Mouse (Mus musculus) cerebellum, adult 9-11 months (tissue): ENCODE measurements around the gene R3hdm1.
"Not testable (repeated sequence)": the region's sequence is repeated elsewhere in the genome, so short reads cannot be mapped to it uniquely, and the experiment has no call there.

Source experiments
- DNase-seq: peaks from one replicate; pipeline ENCODE4 v3.0.0; 2022

R3hdm1 gene

DNA sequence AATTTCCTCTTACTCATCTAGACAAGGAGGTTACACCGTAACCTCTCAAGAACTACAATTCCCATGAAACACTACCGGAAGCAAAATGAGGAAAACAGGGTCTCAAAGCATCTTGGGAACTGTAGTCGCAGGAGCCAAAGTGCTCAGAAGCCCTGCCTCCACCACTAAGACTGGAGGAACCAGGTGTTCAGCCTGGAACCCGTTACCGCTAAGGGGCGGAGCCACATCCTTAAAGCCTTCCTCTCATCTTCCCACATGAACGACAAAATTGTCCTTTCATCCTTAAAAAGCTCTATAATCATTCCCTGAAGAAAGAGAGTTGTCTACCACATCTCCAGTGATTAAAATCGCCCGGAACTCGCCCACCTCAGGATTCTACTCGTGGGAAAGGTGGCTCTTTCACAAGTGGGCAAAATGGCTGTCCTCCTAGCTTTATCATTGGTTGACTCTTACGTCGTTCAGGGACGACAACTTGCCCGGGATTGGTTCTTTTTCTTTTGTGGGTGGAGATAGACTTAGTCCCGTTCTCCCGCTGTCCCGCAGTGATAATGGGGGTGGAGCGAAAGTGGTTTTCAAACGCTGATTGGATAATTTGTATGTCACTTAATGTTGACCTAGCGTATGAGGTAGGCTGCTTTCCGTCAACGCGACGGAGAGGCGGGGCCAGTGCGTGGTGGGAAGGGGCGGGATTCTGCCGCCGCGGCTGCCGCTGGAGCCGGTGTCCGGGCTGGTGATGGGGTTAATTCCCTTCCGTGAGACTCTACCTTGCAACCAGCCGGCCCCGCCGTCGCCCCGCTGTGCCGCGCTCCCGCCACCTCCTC lies at the start of gene R3hdm1, which contains the start of gene Zranb3:
R3hdm1 (plus strand) TSS at position 661 of the 821 bp plus-strand sequence.
Zranb3 (minus strand) TSS at position 407 of the 821 bp plus-strand sequence.
- peak; percentile 100 for DNase-seq

DNA sequence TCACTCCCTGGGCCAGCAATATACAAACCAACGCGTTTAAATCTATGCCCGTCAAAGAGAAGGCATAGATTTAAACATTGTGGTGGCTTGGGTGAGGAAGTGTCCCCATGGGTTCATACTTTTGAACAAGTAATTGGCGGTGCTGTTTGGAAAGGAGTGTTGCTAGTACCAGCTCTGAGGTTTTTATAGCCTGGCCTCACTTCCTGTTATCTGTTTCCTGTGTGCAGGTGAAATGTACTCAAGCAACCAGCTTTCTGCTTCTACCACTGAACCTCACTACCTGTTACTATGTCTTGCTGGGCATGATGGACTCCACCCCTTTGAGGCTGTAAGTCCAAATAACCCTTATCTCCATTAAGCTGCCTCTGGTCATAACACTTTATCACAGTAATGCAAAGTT lies 45.8 kb upstream of the R3hdm1 start:
- DNase-seq: no peak

DNA sequence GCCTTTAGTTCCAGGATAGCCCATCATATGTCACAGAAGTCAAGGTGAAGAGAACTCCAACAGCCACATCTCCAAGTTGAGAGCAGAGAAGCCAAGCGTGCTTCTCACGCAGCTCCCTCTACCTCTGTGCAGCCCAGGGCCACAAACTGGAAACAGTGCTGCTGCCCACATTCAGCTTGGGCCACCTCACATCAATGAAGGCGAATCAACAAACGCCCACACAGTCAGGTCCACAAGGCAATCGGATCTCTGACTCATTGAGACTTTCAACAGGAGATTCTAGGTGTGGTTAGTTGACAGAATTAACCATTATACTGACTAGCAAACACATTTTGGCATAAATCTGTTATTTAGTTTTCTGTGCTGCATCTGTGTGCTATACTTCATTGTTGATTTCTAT lies 44.5 kb upstream of the R3hdm1 start:
- no peak for DNase-seq

DNA sequence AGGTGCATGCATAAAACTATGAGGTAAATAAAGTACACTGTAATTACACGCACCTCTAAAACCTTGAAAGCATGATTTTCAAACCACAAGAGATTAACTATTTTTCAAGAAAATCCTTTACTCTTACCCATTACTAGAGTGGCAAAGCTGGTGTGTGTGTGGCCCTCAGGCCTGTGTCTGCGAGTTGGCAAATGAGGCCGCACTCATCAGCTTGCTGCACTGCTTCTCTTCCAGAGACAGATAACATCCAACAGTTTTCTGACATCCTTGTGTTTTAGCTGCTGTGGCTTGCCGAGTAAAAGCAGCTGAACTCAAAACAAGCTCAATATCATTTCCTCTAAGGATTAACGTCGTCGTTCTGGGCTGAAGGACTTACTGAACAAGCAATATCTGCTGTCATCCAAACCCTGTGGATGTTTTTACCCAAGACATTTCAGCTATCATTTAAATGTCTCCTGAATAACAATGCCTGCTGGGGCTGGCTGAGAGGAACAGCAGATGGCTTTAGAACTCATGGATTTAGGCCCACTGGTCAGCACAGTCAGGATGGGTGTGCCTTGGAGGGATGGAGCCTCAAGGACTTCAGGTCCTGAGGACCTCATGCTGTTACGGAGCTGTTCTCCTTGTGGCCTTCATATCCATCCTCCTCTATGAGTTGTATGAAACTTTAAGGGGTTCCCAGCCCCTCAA lies 42.3 kb upstream of the R3hdm1 start:
- peak; percentile 6 for DNase-seq

DNA sequence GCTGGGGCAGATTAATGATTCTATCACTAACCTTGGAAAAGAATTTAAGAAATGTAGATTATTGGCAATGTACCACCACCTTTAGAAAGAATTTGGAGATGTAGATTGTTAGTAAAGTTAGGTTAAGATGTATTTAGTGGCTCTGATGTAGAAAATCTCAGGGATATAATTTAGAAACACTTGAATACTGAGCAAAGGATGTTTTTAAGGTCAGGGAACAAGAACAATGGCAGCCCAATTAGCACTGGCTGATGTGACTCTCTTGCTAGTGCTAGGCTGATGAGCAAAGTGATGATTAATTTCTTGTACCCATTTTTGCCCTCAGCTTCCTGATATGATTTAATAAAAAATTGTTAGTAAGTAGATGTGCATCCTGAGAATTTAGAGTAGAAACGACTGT lies 41.7 kb upstream of the R3hdm1 start:
- DNase-seq: no peak

DNA sequence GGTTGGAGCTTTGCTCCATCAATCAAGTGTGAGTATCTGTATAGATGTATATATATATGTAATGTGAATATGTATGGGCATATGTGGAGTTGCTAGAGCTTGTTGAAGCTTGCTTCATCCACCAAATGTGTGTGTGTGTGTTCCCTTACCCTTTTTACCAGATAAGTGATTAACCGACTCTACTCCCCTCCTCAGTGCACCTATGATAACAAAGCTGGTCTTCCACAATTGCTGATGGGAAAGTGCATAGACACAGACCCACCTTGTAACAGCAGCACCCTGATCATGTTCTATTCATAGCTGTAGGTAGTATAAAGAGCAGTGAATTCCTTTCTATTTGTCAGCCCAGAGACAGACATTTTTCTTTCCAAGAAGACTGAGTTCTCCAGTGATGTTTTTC lies 40.9 kb upstream of the R3hdm1 start:
- DNase-seq: no peak

DNA sequence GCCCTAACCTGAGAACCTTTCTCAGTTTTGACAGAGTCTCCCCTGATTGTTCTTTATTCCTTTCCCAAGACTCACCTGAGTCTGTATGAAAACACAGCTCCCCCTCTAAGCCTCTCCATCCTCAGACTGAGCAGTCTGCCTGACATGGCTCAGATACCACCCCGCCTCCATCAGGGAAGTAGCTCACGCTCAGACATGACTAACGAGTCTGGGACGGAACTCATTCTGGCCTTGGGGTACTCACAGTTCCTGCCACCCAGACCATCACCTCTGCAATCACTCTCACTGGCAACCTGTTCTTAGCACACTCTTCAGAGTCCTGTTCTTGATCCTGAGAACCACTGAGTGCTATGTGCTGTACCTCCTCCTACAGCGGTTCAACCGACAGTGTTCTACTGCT lies 38.4 kb upstream of the R3hdm1 start:
- DNase-seq: no peak

DNA sequence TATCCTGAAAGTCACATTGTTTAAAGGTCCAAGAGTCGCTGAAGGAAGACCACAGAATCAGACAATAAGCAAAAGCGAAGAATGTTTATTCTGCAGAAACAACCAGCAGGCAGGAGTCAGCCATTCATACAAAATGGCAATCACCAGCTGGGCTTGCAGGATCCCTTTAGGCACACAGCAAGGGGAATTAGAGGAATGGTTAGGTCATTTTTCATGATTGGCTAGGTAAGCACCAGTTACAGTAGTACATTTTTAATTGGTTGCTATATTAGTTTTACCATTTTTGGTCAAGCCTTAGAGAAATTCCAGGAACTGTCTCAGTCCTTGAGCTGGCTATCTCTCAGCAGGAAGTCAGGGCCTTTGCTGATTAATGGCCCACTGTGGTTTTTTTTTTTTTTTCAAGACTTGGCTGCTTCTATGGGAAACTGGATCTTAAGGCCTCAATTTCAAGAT lies 34.1 kb upstream of the R3hdm1 start:
- DNase-seq: no peak

DNA sequence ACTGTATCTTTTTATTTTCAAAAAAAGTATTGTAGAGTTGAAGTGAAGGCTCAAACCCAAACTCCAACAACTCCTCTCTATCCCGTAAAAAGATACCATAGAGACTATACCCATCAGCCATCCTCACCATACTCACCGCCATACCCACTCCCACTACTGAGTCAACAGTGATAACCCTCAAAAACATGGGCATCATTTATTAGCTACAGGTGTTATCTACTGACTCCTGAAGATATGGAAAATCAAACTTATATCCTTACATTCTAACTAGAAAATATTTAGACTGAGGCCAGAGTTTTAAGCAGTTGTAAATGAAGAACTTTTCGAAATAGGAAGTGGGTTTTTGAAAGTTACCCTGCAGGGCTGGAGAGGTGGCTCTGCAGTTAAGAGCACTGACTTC lies 33.1 kb upstream of the R3hdm1 start:
- DNase-seq: no peak

DNA sequence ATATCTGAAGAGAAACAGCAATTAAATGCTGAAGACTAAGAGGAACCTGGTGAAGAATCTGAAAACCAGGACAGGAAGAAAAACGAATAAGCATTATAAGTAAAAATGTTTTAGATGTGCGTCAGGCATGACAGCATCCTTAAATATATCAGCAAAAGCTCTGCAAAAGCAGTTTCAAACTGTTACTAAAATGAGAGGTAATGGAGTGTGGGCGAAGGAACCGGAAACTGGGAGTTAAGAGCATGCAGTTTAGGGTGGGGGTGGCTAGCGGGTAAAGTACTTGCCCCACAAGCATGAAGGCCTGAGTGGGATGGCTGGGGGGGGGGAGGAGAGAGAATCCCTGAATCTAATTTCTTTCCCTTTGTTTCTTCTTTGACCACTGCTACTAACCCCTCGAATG lies 30.1 kb upstream of the R3hdm1 start:
- no peak for DNase-seq

DNA sequence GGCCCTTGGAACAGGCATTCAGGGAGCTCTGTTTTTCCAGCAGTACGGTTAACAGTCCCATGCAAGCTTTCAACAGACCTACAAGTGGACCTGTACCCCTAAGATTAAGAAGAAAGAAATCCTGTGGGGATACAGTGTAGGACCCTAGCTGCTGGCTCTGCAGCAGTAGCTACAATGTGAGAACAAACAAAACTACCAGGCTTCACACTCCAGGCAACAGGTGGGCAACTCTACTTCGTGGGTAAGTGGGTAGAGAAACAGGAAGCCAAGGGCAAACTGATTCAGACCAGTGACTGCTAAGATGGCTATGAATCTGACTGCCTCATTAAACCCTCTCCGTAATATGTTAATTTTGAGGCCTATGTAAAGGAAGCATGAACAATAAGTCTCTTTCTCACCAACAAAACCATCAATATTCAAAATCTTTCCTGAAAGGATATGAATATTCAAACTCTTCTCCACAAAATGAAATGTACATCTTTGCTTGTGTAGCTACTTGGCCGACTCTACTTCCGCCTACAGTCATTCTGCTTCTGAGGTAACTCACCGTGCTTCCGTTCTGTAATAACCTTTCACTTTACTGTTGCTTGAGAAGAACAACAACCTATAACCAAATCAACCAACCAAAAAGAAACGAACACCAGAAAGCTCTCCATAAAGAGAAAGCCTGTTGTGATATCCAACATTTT lies 26.2 kb upstream of the R3hdm1 start:
- no peak for DNase-seq

DNA sequence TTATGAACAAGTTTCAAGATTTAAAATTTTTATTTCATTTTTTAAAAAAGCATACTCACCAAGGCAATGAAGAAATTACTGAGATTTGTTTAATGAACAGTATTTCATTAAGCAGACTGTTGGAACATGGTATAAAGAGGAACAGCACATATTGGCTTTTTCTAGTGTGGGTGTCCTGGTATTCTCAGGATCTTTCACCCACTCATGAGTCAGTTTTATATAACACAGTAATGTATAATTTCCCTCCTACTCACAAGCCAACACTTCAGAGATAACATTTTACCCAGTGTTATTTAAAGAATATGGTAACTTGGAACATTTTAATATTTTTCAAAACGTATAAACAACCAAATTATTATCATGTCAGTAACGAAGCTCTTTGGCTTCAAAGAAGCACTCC lies 25.3 kb upstream of the R3hdm1 start:
- DNase-seq: no peak

DNA sequence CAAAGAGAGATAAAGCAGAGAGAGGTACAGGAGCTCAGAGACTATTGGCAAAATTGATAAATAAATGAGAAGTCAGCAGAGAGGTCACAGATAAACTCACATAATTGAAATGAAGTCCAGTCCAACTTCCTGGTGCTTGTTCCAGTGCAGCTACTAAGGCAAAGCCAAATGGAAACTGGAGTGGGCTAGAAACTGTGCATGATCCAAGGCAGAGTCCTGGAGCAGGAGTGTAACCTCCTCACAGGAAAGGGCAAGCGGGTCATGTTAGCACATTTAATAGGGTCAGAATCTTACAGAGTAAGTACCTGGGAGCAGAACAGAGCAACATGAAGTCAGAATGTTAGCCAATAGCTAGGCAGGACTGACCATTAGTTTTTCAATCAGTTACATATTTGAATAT lies 24.5 kb upstream of the R3hdm1 start:
- no peak for DNase-seq

DNA sequence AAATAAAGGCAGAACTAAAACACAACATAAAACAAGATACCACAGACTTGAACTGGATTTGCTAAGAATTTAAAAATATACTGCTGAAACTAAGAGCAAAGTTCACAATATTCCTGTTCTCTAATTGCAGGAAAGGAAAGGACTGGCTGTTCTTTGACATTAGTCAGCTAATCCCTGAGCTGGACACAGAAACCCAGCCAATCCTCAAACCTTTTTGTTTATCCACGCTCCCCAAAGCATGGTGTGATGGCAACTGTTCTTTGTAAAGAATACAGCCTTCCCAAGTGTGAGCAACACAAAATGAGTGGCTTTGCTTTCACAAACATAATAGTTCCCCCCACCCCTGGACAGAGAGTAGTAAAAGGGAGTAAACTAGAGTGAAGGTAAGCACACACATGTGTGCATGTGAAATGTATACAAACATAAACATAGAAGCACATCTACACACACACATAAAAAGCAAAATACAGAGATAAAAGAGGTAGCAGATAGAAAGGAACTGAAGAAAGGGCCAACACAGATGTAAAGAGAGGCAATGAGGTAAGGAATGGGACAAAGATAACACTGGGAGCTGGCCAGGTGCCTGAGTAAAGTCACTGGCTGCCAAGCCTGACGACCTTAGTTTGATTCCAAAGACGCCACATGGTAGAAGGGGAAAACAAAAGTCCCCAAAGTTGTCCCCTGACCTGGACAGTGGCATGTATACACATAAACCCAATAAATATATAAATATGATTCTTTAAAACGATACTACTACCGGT lies 22.0 kb upstream of the R3hdm1 start:
- DNase-seq: no peak

DNA sequence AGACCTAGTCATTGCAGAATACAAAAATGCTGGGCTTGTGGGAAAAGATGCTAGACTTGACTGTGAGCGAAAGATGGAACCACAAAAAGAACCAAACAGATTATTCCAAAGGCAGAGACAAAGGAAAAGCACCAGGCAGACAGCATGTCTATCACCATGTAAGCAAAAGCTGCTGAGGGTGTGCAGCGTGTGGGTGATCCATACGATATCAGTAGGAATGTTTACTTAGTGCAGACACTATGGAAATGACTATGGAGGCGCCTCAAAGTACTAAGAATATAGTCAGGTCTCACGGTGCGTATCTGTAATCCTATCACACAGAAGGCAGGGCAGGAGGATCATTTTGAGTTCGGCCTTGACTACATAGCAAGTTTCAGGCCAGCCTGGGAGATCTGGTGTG lies 21.2 kb upstream of the R3hdm1 start:
- DNase-seq: no peak

DNA sequence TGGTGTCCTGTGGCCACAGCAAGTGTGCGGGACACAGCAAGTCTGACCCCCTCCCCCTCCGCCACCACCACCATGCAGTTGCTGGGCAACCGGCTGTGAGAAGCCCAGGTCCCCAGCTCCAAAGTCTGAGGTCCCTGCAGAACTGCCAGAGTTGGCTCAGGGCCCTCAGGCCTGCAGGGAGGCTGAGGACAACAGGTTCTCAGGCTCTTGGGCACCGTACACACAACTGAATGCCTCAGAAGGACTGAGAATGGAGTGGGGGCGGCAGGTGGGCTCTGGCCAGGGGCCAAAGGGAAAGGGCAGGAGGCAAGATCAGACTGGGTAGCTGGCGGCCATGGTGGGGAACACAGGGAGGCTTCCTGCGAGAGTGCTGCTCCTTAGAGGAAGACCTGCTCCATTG lies 20.3 kb upstream of the R3hdm1 start:
- DNase-seq: no peak

DNA sequence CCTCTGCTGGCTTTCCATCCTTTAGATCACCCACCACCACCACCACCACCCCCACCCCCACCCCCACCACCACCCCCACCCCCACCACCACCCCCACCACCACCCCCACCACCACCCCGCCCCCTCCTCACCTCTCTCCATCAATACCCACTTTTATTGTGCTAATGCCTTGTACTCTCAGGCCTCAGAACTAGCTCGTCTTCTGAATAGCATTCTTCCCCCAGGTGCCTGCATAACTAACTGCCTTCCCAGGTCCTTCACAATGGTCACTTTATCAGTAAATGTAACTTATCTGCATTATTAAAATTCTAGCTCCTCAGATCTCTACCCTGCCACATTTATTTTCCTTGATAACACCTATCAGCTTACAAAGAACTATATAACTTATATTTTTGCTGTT lies 8.4 kb upstream of the R3hdm1 start:
- no peak for DNase-seq

DNA sequence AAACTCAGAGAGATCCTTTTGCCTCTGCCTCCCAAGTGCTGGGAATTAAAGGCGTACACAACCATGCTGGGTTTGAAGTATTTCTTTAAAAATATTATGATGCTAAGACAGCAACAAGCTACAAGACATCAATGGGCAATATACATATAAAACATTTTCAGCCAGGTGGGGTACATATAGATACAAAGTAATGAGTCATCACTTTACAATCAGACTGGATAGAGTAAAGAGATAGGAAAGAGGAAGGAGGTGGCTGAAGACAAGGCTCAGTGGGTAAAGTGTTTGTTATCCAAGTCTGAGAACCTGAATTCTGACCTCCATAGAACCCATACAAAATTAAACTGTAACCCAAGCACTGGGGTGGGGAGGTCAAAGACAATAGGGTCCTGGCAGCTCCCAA lies 4.8 kb upstream of the R3hdm1 start:
- DNase-seq: no peak

DNA sequence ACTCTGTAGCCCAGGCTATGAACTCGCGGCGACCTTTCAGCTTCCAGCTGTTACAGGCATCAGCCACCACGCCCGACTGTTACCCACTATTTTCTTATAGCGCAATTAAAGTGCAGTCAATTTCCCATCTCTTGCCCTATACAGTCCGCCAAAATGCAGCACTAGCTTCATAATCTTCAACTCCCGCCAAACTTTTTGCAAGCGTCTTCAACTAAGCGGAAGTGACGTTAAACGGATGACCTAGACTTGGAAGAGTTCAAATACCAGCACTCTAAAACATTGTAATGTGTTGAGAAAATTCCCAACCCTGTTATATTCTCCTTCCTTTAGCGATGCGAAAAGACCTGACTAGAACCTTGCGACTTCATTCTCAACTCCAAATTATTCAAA lies 855 bp upstream of the R3hdm1 start:
- peak; percentile 85 for DNase-seq

DNA sequence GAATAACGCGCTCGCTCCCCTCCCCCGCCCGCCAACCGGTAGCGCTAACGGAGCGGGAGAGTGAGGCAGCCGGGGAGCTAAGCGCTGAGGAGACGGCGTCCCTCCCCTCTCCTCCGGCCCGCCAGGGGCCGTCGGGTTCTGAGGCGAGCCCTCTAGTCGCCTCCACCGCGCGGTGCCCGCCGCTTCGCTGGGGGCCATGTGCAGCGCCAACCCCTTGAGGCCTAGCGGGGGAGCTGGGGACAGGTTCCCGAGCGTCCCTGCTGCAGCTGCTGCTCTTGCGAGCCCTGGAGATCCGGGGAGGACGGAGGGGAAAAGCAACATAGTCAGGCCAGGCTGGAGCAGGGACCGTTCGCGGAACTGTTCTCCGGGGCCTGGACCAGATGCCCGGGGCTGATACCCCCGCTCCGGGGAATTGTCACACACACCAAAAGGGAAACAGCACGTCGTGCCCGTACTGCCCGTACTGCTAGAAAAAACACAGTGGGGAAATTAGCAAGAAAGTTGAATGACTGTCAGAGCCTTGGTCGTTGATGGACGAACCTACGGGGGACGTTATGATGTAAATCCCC lies 503 bp downstream of the R3hdm1 start:
- DNase-seq: no peak

DNA sequence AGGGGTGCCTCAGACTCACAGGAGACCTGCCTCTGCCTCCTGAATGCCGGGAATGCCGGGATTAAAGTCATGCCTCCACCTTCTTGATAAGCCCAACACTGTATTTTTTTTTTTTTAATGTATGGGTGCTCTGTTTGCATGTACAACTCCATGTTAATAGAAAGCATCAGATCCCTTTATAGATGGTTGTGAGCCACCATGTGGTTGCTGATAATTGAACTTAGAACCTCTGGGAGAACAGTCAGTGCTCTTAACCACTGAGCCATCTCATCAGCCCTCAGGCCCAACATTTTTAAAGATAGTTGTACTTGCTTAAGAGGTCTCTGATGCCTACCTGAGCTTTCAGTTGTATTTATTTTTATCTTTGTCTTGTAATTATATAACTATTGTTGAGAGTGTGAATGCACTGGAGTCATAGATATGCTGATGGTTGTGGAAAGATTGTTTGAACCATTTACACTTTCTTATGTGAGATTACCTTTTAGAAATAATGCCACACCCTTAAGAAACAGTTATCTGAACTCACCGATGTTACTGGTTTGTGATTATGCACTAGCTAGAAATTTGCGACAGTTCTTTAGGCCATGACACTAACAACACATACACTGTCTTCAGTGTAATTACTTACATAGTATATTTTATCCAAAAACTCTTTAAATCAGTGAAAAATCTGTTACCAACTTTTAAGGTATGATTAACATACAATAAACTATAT lies 18.0 kb downstream of the R3hdm1 start:
- no peak for DNase-seq

DNA sequence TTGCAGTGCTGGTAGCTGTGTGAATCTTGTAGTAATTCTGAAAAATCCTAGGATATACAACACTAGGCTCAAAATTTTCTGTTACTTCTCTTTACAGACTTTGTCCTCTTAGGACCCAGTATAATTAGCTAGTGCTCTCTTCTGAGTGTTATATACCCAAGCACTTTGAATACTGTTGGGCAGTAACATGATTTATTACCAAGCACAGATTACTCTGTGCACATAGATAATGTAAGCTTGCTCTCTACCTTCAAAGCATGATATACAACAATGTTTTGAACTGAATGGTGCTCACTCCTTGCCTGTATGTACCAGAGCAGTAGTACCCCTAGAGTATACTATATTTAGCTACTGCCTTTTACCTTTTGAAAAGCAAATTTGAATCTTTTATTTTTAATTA lies 33.1 kb downstream of the R3hdm1 start:
- not testable (repeated sequence) for DNase-seq
